Mouse (Mus musculus): ENCODE measurements around the gene Thrap3. TPM values are rescaled to one million over a fixed set of nuclear protein-coding genes. Genes with fewer than 3 reads are reported as not detected.

Thrap3 gene
- polyA plus RNA-seq, 1 experiment, result 122 TPM

DNA sequence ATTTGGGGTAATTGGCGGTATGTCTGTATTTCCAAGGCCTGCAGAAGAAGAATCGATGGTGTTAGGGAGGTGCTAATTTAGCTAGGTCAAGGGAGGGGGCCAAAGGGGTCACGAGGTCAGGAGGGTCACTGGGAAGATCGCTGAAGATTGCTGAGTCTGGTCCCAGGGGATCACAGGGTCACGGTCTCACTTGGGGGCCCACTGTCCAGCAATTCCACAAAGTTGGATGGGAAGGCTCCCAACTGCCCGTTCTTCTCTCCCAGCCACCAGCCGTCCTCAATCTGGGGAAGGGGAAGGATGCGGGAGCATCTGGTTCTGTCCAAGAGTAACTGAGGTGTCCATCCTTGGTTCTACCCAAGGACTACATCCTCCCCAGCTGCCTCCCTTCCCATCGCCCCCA is 40.6 kb downstream of the Thrap3 start:
- no peak overlapping the region for H3K27ac ChIP-seq (ENCODE audit: insufficient read depth, low read length)
- no peak for TF ChIP-seq CTCF (IDR thresholded peaks at IDR 0.05; ENCODE audit: borderline replicate concordance, insufficient read depth, low read depth, low read length)
- DNase-seq, result no peak
- 72% methylated on average over 9 of the region's 9 CpGs for WGBS
- H3K4me1 ChIP-seq (ENCODE audit: control insufficient read depth, insufficient read depth, low read length), result no peaks in the 10 kb centered on the region; the same call in 1 of the 2 replicates
- no peaks in the 10 kb centered on the region for H3K27me3 ChIP-seq (ENCODE audit: control insufficient read depth, insufficient read depth, low read length)
- no peak overlapping the region for H3K4me3 ChIP-seq (replicated peaks; ENCODE audit: insufficient read depth, low read depth, low read length)

DNA sequence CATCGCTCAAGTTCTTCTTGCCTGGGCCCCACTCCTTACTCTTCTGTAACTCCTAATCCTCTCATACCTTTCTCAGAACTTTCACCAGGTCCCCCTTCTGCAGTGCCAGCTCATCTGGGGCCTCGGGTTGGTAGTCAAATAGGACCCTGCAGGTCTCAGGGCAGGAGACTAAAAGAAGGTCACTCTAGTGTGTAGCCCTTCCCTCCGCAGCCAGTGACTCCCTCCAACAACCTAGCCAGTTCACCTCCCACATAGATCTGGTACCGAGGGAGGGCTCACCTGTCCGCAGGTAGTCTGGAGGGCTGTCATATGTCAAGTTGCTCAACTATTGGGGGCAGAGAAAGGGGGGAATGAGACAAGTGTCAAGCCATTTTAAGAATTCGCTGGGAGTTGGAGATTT is 41.1 kb downstream of the Thrap3 start:
- TF ChIP-seq POLR2A (IDR thresholded peaks at IDR 0.05; ENCODE audit: borderline replicate concordance, insufficient read depth, low read length), result no peak
- no peak for TF ChIP-seq CTCF (IDR thresholded peaks at IDR 0.05; ENCODE audit: borderline replicate concordance, insufficient read depth, low read depth, low read length)
- Histone ChIP-seq H3K27ac (ENCODE audit: insufficient read depth, low read length) (no peak overlapping the region), H3K4me1 (ENCODE audit: control insufficient read depth, insufficient read depth, low read length) (no peaks in the 10 kb centered on the region; the same call in 1 of the 2 replicates), H3K27me3 (ENCODE audit: control insufficient read depth, insufficient read depth, low read length) (no peaks in the 10 kb centered on the region), H3K4me3 (replicated peaks; ENCODE audit: insufficient read depth, low read depth, low read length) (no peak overlapping the region)
- WGBS, result 94% methylated on average over 6 of the region's 6 CpGs
- DNase-seq, result no peak

DNA sequence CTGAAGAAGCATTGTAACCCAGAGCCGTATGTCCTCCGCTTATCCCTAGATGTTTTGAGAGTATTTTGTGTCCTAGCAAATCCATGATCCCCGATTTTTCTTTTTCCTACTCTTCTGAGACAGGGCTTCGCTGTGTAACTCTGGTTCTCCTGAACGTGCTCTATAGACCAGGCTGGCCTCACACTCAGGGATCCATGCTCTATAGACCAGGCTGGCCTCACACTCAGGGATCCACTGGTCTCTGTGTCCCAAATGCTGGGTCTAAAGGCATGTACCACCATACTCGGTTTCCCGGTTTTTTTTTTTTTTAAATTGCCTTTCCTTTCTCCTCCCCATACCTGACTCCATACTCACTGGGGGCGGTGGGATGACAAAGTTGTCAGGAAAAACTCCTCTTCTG is 41.6 kb downstream of the Thrap3 start:
- 91% methylated on average over 8 of the region's 8 CpGs for WGBS

DNA sequence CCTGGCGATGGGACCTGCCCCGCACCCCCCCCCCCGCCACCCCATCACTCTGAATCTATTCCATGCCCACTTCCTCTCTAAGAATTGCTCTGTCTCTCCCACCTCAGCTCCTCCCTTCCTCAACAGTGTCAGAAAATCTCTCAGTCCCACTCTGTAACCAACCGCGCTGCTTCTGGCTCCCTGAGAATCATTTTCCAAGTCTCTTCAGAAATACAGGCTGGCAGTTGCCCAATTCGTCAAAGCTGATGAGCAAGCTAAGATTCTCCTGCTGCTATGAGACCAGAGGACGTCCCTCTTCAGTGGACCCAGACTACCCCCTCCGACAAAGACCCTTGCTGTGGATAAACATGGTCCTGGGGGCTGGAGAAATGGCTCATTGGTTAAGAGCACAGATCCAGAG is 43.1 kb downstream of the Thrap3 start:
- Histone ChIP-seq H3K27ac (ENCODE audit: insufficient read depth, low read length) (no peak overlapping the region), H3K27me3 (ENCODE audit: control insufficient read depth, insufficient read depth, low read length) (no peaks in the 10 kb centered on the region), H3K4me1 (ENCODE audit: control insufficient read depth, insufficient read depth, low read length) (no peaks in the 10 kb centered on the region; the same call in 1 of the 2 replicates), H3K4me3 (replicated peaks; ENCODE audit: insufficient read depth, low read depth, low read length) (no peak overlapping the region)
- WGBS, result 45% methylated on average over 8 of the region's 8 CpGs
- TF ChIP-seq CTCF (IDR thresholded peaks at IDR 0.05; ENCODE audit: borderline replicate concordance, insufficient read depth, low read depth, low read length) (no peak), POLR2A (IDR thresholded peaks at IDR 0.05; ENCODE audit: borderline replicate concordance, insufficient read depth, low read length) (no peak)
- DNase-seq, result no peak

More for the DNA sequence above, 41.6 kb downstream of the Thrap3 start:
- Histone ChIP-seq H3K27me3 (ENCODE audit: control insufficient read depth, insufficient read depth, low read length) (no peaks in the 10 kb centered on the region), H3K4me3 (replicated peaks; ENCODE audit: insufficient read depth, low read depth, low read length) (no peak overlapping the region), H3K4me1 (ENCODE audit: control insufficient read depth, insufficient read depth, low read length) (no peaks in the 10 kb centered on the region; the same call in 1 of the 2 replicates), H3K27ac (ENCODE audit: insufficient read depth, low read length) (no peak overlapping the region)
- DNase-seq, result no peak
- no peak for TF ChIP-seq CTCF (IDR thresholded peaks at IDR 0.05; ENCODE audit: borderline replicate concordance, insufficient read depth, low read depth, low read length)

DNA sequence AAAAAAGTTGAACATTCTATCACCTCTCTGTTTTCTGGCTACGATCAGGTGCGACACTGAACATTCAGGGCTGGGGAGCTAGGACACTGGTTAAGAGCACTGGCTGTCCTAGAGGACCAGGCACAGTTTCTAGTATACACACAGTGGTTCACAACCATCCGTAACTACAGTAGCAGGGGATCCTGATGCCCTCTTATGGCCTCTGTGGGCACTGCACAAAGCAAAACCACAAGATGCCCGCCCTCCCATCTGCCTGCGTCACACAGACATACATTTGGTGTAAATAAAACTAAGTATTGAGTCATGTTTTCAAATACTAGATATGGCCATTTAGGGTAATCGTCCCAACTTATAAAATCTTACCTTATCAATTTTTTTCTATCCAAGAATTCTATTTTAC is 45.0 kb downstream of the Thrap3 start:
- 90% methylated on average over 6 of the region's 6 CpGs for WGBS
- H3K27me3 ChIP-seq (ENCODE audit: control insufficient read depth, insufficient read depth, low read length), result no peaks in the 10 kb centered on the region
- H3K4me3 ChIP-seq (replicated peaks; ENCODE audit: insufficient read depth, low read depth, low read length), result no peak overlapping the region
- H3K27ac ChIP-seq (ENCODE audit: insufficient read depth, low read length), result no peak overlapping the region
- TF ChIP-seq POLR2A (IDR thresholded peaks at IDR 0.05; ENCODE audit: borderline replicate concordance, insufficient read depth, low read length) (no peak), CTCF (IDR thresholded peaks at IDR 0.05; ENCODE audit: borderline replicate concordance, insufficient read depth, low read depth, low read length) (peak; percentile 25; the same call in 1 of the 2 replicates)
- H3K4me1 ChIP-seq (ENCODE audit: control insufficient read depth, insufficient read depth, low read length), result no peaks in the 10 kb centered on the region
- no peak for DNase-seq

DNA sequence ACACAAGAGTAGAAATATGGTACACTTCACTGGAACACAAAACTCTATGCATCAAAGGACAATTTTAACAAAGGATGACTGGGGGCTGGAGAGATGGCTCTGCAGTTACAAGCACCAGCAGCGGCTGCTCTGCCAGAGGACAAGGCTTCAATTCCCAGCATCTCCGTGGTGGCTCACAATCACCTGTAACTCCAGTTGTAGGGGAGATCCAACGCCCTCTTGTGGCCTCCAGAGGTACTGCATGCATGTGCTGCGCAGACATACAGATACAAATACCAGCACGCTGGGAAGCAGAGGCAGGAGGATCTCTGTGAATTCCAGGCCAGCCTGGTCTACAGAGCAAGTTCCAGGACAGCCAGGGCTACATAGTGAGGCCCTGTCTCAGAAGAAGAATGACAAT is 45.9 kb downstream of the Thrap3 start:
- no peak for DNase-seq
- no peaks in the 10 kb centered on the region for H3K27me3 ChIP-seq (ENCODE audit: control insufficient read depth, insufficient read depth, low read length)
- TF ChIP-seq POLR2A (IDR thresholded peaks at IDR 0.05; ENCODE audit: borderline replicate concordance, insufficient read depth, low read length), result no peak
- peak; percentile 63 for TF ChIP-seq CTCF (IDR thresholded peaks at IDR 0.05; ENCODE audit: borderline replicate concordance, insufficient read depth, low read depth, low read length)
- 62% methylated on average over 5 of the region's 5 CpGs for WGBS
- H3K4me3 ChIP-seq (replicated peaks; ENCODE audit: insufficient read depth, low read depth, low read length), result no peak overlapping the region
- H3K27ac ChIP-seq (ENCODE audit: insufficient read depth, low read length), result no peak overlapping the region
- no peaks in the 10 kb centered on the region for H3K4me1 ChIP-seq (ENCODE audit: control insufficient read depth, insufficient read depth, low read length)

DNA sequence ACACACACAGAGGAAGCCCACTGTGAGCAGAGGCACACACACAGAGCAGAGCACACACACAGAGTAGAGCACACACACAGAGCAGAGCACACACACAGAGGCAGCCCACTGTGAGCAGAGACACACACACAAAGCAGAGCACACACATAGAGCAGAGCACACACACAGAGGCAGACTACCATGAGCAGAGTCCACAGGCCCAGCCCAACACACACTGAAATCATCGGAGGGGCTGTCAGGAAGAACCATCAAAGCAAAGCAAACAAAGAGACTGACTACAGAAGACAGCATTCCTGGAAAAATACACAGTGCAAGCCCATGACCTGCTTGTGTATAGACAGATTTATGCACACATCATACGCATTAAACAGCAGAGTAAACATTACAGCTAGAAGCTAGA is 46.7 kb downstream of the Thrap3 start:
- no peaks in the 10 kb centered on the region for H3K4me1 ChIP-seq (ENCODE audit: control insufficient read depth, insufficient read depth, low read length)
- DNase-seq, result no peak
- WGBS, result 63% methylated on average over 2 of the region's 2 CpGs
- no peak for TF ChIP-seq POLR2A (IDR thresholded peaks at IDR 0.05; ENCODE audit: borderline replicate concordance, insufficient read depth, low read length)
- TF ChIP-seq CTCF (IDR thresholded peaks at IDR 0.05; ENCODE audit: borderline replicate concordance, insufficient read depth, low read depth, low read length), result no peak
- H3K27ac ChIP-seq (ENCODE audit: insufficient read depth, low read length), result no peak overlapping the region
- no peaks in the 10 kb centered on the region for H3K27me3 ChIP-seq (ENCODE audit: control insufficient read depth, insufficient read depth, low read length)
- H3K4me3 ChIP-seq (replicated peaks; ENCODE audit: insufficient read depth, low read depth, low read length), result no peak overlapping the region

DNA sequence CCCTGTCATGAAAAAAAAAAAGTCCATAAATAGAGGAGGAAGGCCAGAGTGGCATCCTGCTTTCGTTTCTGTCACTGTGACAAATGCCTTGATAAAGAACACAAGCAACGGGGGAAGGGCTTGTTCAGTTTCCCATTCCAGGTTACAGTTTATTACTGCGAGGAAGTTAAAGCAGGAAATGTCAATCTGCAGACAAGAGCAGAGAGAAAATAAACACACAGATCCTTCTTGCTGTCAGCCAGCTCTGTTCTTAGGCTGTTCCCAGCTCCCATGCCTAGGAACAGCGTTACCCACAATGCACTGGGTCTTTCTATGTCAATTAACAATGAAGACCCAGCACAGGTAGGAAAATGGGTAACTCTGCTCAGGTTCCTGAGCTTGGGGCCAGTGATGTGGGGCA is 47.4 kb downstream of the Thrap3 start:
- TF ChIP-seq POLR2A (IDR thresholded peaks at IDR 0.05; ENCODE audit: borderline replicate concordance, insufficient read depth, low read length), result no peak
- TF ChIP-seq CTCF (IDR thresholded peaks at IDR 0.05; ENCODE audit: borderline replicate concordance, insufficient read depth, low read depth, low read length), result no peak
- Histone ChIP-seq H3K4me1 (ENCODE audit: control insufficient read depth, insufficient read depth, low read length) (no peaks in the 10 kb centered on the region), H3K27me3 (ENCODE audit: control insufficient read depth, insufficient read depth, low read length) (no peaks in the 10 kb centered on the region), H3K4me3 (replicated peaks; ENCODE audit: insufficient read depth, low read depth, low read length) (no peak overlapping the region), H3K27ac (ENCODE audit: insufficient read depth, low read length) (no peak overlapping the region)
- WGBS, result 76% methylated on average over 4 of the region's 4 CpGs
- no peak for DNase-seq

Data from cerebellum, adult 2 months (tissue).